Mouse (Mus musculus): Measurements from ENCODE around the gene Fbxo3. TPM values are rescaled to one million over a fixed set of nuclear protein-coding genes. Genes with fewer than 3 reads are reported as not detected.

Fbxo3 gene
- polyA plus RNA-seq, 1 experiment from 2014 or later, result 60.1 TPM

Other genes with a start within 250 kb of the Fbxo3 start
- 662 and 708 TPM in 2 replicates for gene Caprin1, start 230.1 kb upstream of the Fbxo3 start, polyA plus RNA-seq (2014; fragmentation: Nextera tagmentation; extraction: Ambion mirVana)
- gene Lmo2, start 69.7 kb upstream of the Fbxo3 start, polyA plus RNA-seq (2014; fragmentation: Nextera tagmentation; extraction: Ambion mirVana), result 25.8 and 28.6 TPM in 2 replicates
- 1.1 and 1.5 TPM in 2 replicates for gene 4931422A03Rik, start 640 bp downstream of the Fbxo3 start, polyA plus RNA-seq (2014; fragmentation: Nextera tagmentation; extraction: Ambion mirVana)
- not detected in 2 replicates for gene Gm10912, start 38.1 kb downstream of the Fbxo3 start, polyA plus RNA-seq (2014; fragmentation: Nextera tagmentation; extraction: Ambion mirVana)
- not detected in 2 replicates for gene Gm10799, start 40.8 kb downstream of the Fbxo3 start, polyA plus RNA-seq (2014; fragmentation: Nextera tagmentation; extraction: Ambion mirVana)
- gene Cd59b, start 42.1 kb downstream of the Fbxo3 start, polyA plus RNA-seq (2014; fragmentation: Nextera tagmentation; extraction: Ambion mirVana), result 1.9 and 5.6 TPM in 2 replicates
- 29.2 and 31.2 TPM in 2 replicates for gene Cd59a, start 68.1 kb downstream of the Fbxo3 start, polyA plus RNA-seq (2014; fragmentation: Nextera tagmentation; extraction: Ambion mirVana)
- 0.16 and 0.34 TPM in 2 replicates for gene A930018P22Rik, start 95.0 kb downstream of the Fbxo3 start, polyA plus RNA-seq (2014; fragmentation: Nextera tagmentation; extraction: Ambion mirVana)

Data from midbrain, embryonic 11.5 days (tissue).